Mouse (Mus musculus) limb, embryonic 14.5 days (tissue): ENCODE measurements at regions not wholly inside any gene's neighbourhood (a gene's known extent, or its start where the extent isn't known, plus 50 kb on each side); places are given as distances from the start of the nearest gene placed in this dataset.

Experiments used
- ATAC-seq: fragments of 200-750 bp; cut with Nextera tagmentation; 2 replicates; pipeline ENCODE4 v1.8.0; 2017; ENCODE audit warnings: low read depth, moderate number of reproducible peaks, moderate TSS enrichment; ENCODE audit not compliant: low FRiP score
- DNase-seq: peaks from one replicate; pipeline ENCODE4 v3.0.0-alpha.2; 2015; ENCODE audit warnings: low spot score
- H3K27ac ChIP-seq: fragments of 300-500 bp; sonication (generic); replicated peaks from 2 replicates; pipeline ENCODE4 v1.5.1; 2014; ENCODE audit warnings: low read depth, mild to moderate bottlenecking, low read length, moderate library complexity, mixed read lengths
- H3K27me3 ChIP-seq: fragments of 300-500 bp; sonication (generic); 2 replicates; pipeline ENCODE4 v1.6.1; 2014; ENCODE audit warnings: low read length, mixed read lengths; ENCODE audit not compliant: control insufficient read depth, insufficient read depth
- H3K36me3 ChIP-seq: fragments of 300-500 bp; sonication (generic); 2 replicates; pipeline ENCODE4 v1.6.1; 2014; ENCODE audit warnings: mild to moderate bottlenecking, low read length, moderate library complexity, mixed read lengths; ENCODE audit not compliant: control insufficient read depth, insufficient read depth
- H3K4me1 ChIP-seq: fragments of 300-500 bp; sonication (generic); 2 replicates; pipeline ENCODE4 v1.6.1; 2014; ENCODE audit warnings: antibody characterized with exemption, low read length, mixed read lengths; ENCODE audit not compliant: control insufficient read depth, insufficient read depth
- H3K4me2 ChIP-seq: fragments of 300-500 bp; sonication (generic); replicated peaks from 2 replicates; pipeline ENCODE4 v1.6.1; 2014; ENCODE audit warnings: low read depth, mild to moderate bottlenecking, low read length, moderate library complexity; ENCODE audit not compliant: severe bottlenecking
- H3K4me3 ChIP-seq: fragments of 300-500 bp; sonication (generic); replicated peaks from 2 replicates; pipeline ENCODE4 v1.5.1; 2014; ENCODE audit warnings: low read length
- H3K9ac ChIP-seq: fragments of 300-500 bp; sonication (generic); 2 replicates; pipeline ENCODE4 v1.6.1; 2014; ENCODE audit warnings: mild to moderate bottlenecking, low read depth, low read length, moderate library complexity; ENCODE audit not compliant: severe bottlenecking
- H3K9me3 ChIP-seq: fragments of 300-500 bp; sonication (generic); 2 replicates; pipeline ENCODE4 v1.6.1; 2016; ENCODE audit warnings: low read length; ENCODE audit not compliant: control insufficient read depth
- POLR2A ChIP-seq: fragments of 200-500 bp; IDR thresholded peaks from 2 replicates; pipeline ENCODE4 v1.8.0; 2012; ENCODE audit warnings: inconsistent platforms, mild to moderate bottlenecking, moderate library complexity, borderline replicate concordance; ENCODE audit not compliant: insufficient read depth, insufficient read length; ENCODE audit errors: extremely low read depth
- WGBS: fragments of 180-500 bp; shearing (Covaris S2); extraction: QIAGEN DNeasy Blood & Tissue Kit; methylation state at CpG from one replicate; pipeline ENCODE4 v1.1.7; 2014; 5-methylcytosine and 5-hydroxymethylcytosine counted together

GRCm38 (mm10) chr6:140107628-140108027, 66.4 kb upstream of the Plcz1 start:
- Histone ChIP-seq H3K9me3 (no peaks in the 10 kb centered on the region), H3K4me1 (no peaks in the 10 kb centered on the region), H3K9ac (no peak overlapping the region), H3K27ac (no peak overlapping the region), H3K4me2 (no peak overlapping the region), H3K27me3 (no peaks in the 10 kb centered on the region), H3K36me3 (no peaks in the 10 kb centered on the region), H3K4me3 (no peak overlapping the region)
- ATAC-seq (no peak), DNase-seq (no peak)
- TF ChIP-seq POLR2A: no peak
- 69% methylated on average over 16 of the region's 16 CpGs for WGBS

- Histone ChIP-seq H3K4me1 (no peaks in the 10 kb centered on the region), H3K36me3 (no peaks in the 10 kb centered on the region), H3K9me3 (no peaks in the 10 kb centered on the region), H3K27ac (no peak overlapping the region), H3K27me3 (no peaks in the 10 kb centered on the region), H3K4me3 (no peak overlapping the region), H3K9ac (no peak overlapping the region), H3K4me2 (no peak overlapping the region)
- ATAC-seq (no peak), DNase-seq (no peak)
- 73% methylated on average over 5 of the region's 5 CpGs for WGBS
- no peak for TF ChIP-seq POLR2A
Measured at GRCm38 (mm10) chr6:140106141-140106540, 64.9 kb upstream of the Plcz1 start.

GRCm38 (mm10) chr6:140102043-140102442, 60.8 kb upstream of the Plcz1 start:
- H3K27me3 ChIP-seq: no peaks in the 10 kb centered on the region
- H3K27ac ChIP-seq: no peak overlapping the region
- no peaks in the 10 kb centered on the region for H3K9me3 ChIP-seq
- no peaks in the 10 kb centered on the region for H3K36me3 ChIP-seq
- no peak overlapping the region for H3K4me2 ChIP-seq
- no peak for ATAC-seq
- no peak overlapping the region for H3K4me3 ChIP-seq
- H3K9ac ChIP-seq: no peak overlapping the region
- H3K4me1 ChIP-seq: no peaks in the 10 kb centered on the region
- no peak for TF ChIP-seq POLR2A
- no peak for DNase-seq
- WGBS: 53% methylated on average over 6 of the region's 6 CpGs

- no peaks in the 10 kb centered on the region for H3K27me3 ChIP-seq
- H3K9ac ChIP-seq: no peak overlapping the region
- no peak overlapping the region for H3K4me3 ChIP-seq
- no peak for DNase-seq
- H3K4me2 ChIP-seq: no peak overlapping the region
- no peak for ATAC-seq
- no peak overlapping the region for H3K27ac ChIP-seq
- H3K36me3 ChIP-seq: no peaks in the 10 kb centered on the region
- TF ChIP-seq POLR2A: no peak
- no peaks in the 10 kb centered on the region for H3K9me3 ChIP-seq
- WGBS: 85% methylated on average over 10 of the region's 10 CpGs
- no peaks in the 10 kb centered on the region; the same call in 1 of the 2 replicates for H3K4me1 ChIP-seq
Measured at GRCm38 (mm10) chr6:140095416-140095815, 54.2 kb upstream of the Plcz1 start.
